Mouse (Mus musculus) kidney, postnatal 14 days (tissue): ENCODE data around the gene Naa40.

ENCODE experiments used
- DNase-seq: peaks from one replicate; pipeline ENCODE4 v3.0.0; 2022; ENCODE audit warnings: mixed read lengths

Naa40 gene

GRCm38 (mm10) chr19:7240782-7241690, at the start of gene Naa40:
Gene Naa40 (minus strand): TSS chr19:7241183.
- peak; percentile 96 for DNase-seq

GRCm38 (mm10) chr19:7289767-7290166, 48.8 kb upstream of the Naa40 start:
- no peak for DNase-seq

GRCm38 (mm10) chr19:7288288-7288687, 47.3 kb upstream of the Naa40 start:
- no peak for DNase-seq

- no peak for DNase-seq
Observed at GRCm38 (mm10) chr19:7286563-7287315, 45.8 kb upstream of the Naa40 start.

GRCm38 (mm10) chr19:7280557-7281330, 39.8 kb upstream of the Naa40 start:
- DNase-seq: no peak

- peak; percentile 64 for DNase-seq
Observed at GRCm38 (mm10) chr19:7279114-7279513, 38.1 kb upstream of the Naa40 start.

GRCm38 (mm10) chr19:7278200-7278906, 37.4 kb upstream of the Naa40 start:
- DNase-seq: no peak

GRCm38 (mm10) chr19:7276796-7277195, 35.8 kb upstream of the Naa40 start:
- DNase-seq: no peak

- no peak for DNase-seq
Observed at GRCm38 (mm10) chr19:7276053-7276659, 35.2 kb upstream of the Naa40 start.

GRCm38 (mm10) chr19:7275131-7275789, 34.3 kb upstream of the Naa40 start:
- no peak for DNase-seq

- no peak for DNase-seq
Observed at GRCm38 (mm10) chr19:7274326-7274990, 33.5 kb upstream of the Naa40 start.

GRCm38 (mm10) chr19:7273486-7273885, 32.5 kb upstream of the Naa40 start:
- no peak for DNase-seq

GRCm38 (mm10) chr19:7269290-7270044, 28.5 kb upstream of the Naa40 start:
- no peak for DNase-seq

GRCm38 (mm10) chr19:7268722-7269090, 27.7 kb upstream of the Naa40 start:
- DNase-seq: peak; percentile 73

GRCm38 (mm10) chr19:7267781-7268721, 27.1 kb upstream of the Naa40 start:
- DNase-seq: peak; percentile 88

GRCm38 (mm10) chr19:7267091-7267741, 26.2 kb upstream of the Naa40 start, which contains the start of gene Rcor2:
Gene Rcor2 (plus strand): TSS chr19:7267325.
- DNase-seq: peak; percentile 76

GRCm38 (mm10) chr19:7266421-7266831, 25.4 kb upstream of the Naa40 start:
- no peak for DNase-seq
